Mouse (Mus musculus): ENCODE results near the gene Klk12.

GRCm38 (mm10) chr7:43810994-43811393 lies 42.3 kb downstream of the Klk12 start, which contains the start of gene Klk7:
- TF ChIP-seq CTCF (conservative IDR thresholded peaks at IDR 0.05; ENCODE audit: low read length), result no peak
- TF ChIP-seq POU5F1 (IDR thresholded peaks at IDR 0.05; ENCODE audit: borderline replicate concordance, low read length), result no peak
